Mouse (Mus musculus) layer of hippocampus, adult 2 months (tissue): ENCODE measurements around the gene H2-M10.6. TPM values are rescaled to one million over a fixed set of nuclear protein-coding genes. Genes with fewer than 3 reads are reported as not detected.
"Not testable (repeated sequence)": the region's sequence is repeated elsewhere in the genome, so short reads cannot be mapped to it uniquely, and the experiment has no call there.

Source experiments
- DNase-seq, 2 experiments: peaks; one replicate each; pipeline ENCODE4 v3.0.0; 2022; ENCODE audit warnings: low spot score in 2 of 2
- H3K27ac ChIP-seq: fragments of 200-600 bp; 2 replicates; pipeline ENCODE4 v1.8.1; 2022
- H3K4me3 ChIP-seq: fragments of 200-600 bp; 2 replicates; pipeline ENCODE4 v1.8.1; 2022; ENCODE audit warnings: mild to moderate bottlenecking
- CTCF ChIP-seq: fragments of 200-600 bp; conservative IDR thresholded peaks from 2 replicates; pipeline ENCODE4 v1.8.1; 2022; ENCODE audit warnings: antibody characterized with exemption, mild to moderate bottlenecking, moderate library complexity
- long read RNA-seq, 2 experiments: library from polyadenylated mRNA; stranded (forward); transcript quantifications; one replicate each; pipeline ENCODE4 v2.0.0; 2021; ENCODE audit warnings: borderline mapping rate in 2 of 2
- total RNA-seq, 2 experiments: library from RNA; stranded (reverse); gene quantifications; 2 replicates each; pipeline ENCODE4 v1.2.3; 2021

Gene H2-M10.6
- total RNA-seq = not detected
- long read RNA-seq, experiment 1 = 0 reads
- long read RNA-seq, experiment 2 = 0 reads

DNA sequence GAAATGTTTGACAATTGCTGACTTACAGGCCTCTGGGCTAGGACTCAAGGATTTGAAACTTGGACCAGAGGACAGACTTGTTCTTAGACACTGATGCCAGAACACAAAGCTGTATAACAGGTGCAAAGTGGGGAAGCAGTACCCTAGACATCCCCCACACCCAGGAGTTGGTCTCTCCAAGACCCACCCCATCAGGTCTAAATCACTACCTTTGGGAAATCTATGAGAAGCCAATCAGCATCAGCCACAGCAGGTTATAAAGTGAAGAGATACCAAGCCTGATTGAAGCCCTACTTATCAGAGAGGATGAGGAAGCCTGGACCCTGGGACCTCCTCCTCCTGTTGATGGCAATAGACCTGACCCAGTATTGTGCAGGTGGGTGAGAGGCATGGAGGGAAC, at the start of gene H2-M10.6:
Gene H2-M10.6 (plus strand): TSS at position 301 of the 400 bp plus-strand sequence.
- TF ChIP-seq CTCF = no peak
- Histone ChIP-seq H3K27ac (no peak within 1 kb of the TSS), H3K4me3 (no peak within 1 kb of the TSS)
- DNase-seq = no peak

DNA sequence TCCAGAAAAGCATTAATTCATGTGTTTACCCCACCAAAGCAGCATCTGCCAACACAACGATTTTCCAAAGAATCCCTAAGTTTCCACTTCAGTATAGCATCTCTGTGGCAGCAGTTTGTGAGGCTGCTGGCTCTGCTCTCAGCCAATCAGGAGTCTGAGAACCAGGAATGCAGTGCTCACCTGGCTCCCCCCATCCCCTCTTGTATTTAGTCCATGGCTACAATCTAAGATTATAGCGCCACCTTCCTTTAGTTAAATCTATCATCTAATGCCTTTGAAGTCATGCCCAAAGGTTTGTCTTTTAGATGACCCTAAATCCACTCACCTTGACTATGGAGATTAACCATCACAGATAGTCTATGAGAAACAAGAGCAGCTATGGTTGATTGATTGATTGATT, 48.2 kb upstream of the H2-M10.6 start:
- DNase-seq = no peak
- TF ChIP-seq CTCF = no peak
- Histone ChIP-seq H3K27ac (no peak overlapping the region), H3K4me3 (no peak overlapping the region)

DNA sequence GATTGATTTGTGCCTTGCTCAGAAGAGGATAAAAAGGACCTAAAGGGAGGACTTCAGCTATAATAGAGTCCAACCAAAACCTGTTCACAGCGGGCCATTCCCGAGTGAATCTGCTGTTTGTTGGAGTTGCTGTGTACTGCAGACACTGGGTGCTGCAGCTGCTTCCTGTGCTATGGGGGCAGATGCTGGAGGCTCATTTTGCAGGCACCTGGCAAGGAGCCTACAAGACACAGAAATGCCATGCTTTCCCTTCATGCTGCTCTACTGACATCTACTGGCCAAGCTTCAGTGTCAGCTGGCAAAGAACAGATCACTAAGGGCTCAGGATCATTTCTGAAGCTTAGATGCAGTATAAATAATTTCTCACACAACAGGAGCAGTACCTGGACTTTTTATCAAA, 47.7 kb upstream of the H2-M10.6 start:
- DNase-seq = peak; percentile 1 to 40
- H3K4me3 ChIP-seq, H3K27ac ChIP-seq: not testable (repeated sequence)
- TF ChIP-seq CTCF = peak; percentile 64

DNA sequence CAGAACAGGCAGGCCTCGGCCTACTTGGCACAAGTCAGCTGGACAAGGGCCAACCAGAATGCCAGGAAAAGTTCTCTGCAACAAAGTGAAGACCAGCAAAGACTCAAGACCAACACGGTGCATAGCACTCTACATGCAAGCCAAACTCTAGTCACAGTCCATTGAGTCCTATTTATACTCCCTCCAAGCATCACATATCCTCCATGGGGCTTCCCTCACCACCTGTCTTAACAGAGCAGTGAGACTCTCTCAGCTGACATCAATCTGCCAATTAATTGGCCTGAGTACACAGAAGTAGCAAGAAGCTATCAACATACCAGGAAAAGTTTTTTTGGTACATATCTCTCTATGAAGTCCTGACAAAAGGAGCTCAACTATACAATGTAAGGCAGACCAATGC, 46.6 kb upstream of the H2-M10.6 start:
- not testable (repeated sequence) for H3K27ac ChIP-seq, H3K4me3 ChIP-seq, DNase-seq

DNA sequence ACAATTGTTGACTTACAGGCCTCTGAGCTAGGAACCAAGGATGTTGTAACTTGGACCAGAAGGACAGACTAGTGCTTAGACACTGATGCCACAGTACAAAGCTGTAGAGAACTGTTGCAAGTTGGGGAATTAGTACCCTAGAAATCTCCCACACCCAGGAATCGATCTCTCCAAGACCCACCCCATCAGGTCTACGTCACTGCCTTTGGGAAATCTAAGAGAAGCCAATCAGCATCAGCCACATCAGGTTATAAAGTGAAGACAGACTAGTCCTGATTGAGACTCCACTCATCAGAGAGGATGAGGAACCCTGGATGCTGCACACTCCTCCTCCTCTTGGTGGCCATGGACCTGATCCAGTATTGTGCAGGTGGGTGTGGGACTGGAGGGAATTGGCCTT, 39.4 kb upstream of the H2-M10.6 start, which contains the start of gene H2-M10.5:
Gene H2-M10.5 (plus strand): TSS at position 301 of the 400 bp plus-strand sequence.
- DNase-seq, H3K27ac ChIP-seq, H3K4me3 ChIP-seq: not testable (repeated sequence)

DNA sequence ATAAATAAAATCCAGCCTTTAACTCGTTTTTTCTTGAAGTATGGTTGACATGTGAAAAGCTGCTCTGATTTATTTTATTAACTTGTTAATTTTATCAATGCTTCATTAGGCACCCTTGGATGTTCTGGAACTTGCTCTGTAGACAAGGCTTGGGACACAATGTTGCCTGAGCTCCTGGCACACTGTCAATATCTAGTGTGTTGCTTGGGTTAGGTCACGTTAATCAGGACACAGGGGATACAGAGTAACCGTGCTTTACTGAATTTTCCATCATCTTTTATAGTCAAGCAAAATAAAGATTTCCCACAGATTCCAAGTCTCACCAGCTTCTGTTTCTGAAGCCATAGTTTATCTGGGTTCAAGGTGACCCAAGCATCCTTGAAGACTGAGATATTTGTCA, 30.4 kb upstream of the H2-M10.6 start:
- DNase-seq = no peak
- TF ChIP-seq CTCF = no peak
- H3K27ac ChIP-seq = no peak overlapping the region
- no peak overlapping the region for H3K4me3 ChIP-seq

DNA sequence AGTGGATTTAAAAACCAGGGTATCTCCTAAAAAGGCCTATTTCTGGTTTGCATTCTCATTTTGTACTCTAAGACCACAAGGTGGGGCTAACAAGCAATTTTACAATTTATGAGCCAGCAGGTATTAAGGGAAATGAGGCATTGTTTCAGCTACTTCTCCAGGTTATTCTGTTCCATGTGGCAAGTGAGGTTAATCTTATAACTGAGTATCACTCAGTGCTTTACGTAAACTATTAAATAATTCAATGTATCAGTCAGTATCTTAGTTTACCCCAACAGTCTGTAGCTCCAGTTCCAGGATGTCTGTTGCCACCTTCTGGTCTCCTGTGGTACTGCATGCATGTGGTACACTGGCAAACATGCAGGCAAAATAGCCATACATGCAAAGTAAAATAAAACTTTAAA, 25.5 kb upstream of the H2-M10.6 start:
- H3K4me3 ChIP-seq, H3K27ac ChIP-seq: not testable (repeated sequence)
- peak; percentile 3 to 46 for DNase-seq
- TF ChIP-seq CTCF = peak; percentile 92

DNA sequence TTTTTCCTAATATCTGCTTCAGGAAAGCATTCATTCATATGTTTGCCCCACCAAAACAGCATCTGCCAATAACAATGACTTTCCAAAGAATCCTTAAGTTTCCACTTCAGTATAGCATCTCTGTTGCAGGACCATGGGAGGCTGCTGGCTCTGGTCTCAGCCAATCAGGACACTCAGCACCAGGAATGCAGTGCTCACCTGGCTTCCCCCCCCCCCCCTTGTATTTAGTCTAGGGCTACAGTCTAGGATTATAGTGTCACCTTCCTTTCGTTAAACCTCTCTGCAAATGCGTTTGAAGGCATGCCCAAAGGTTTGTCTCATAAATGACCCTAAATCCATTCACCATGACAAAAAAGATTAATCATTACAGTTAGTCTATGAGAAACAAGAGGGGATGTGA, 23.6 kb upstream of the H2-M10.6 start:
- TF ChIP-seq CTCF = no peak
- DNase-seq = no peak
- Histone ChIP-seq H3K4me3 (no peak overlapping the region), H3K27ac (no peak overlapping the region)

DNA sequence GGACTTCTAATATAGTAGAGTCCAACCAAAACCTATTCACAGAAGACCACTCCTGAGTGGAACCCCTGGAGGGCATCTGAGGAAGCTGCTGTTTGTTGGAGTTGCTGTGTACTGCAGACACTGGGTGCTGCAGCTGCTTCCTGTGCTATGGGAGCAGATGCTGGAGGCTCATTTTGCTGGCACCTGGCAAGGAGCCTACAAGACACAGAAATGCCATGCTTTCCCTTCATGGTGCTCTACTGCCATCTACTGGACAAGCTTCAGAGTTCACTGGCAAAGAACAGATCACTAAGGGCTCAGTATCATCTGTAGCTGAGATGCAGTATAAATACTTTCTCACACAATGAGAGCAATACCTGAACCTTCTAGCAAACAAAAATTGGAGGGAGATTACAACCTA, 23.2 kb upstream of the H2-M10.6 start:
- not testable (repeated sequence) for H3K4me3 ChIP-seq, H3K27ac ChIP-seq
- peak; percentile 73 to 79 for DNase-seq
- peak; percentile 92 for TF ChIP-seq CTCF

DNA sequence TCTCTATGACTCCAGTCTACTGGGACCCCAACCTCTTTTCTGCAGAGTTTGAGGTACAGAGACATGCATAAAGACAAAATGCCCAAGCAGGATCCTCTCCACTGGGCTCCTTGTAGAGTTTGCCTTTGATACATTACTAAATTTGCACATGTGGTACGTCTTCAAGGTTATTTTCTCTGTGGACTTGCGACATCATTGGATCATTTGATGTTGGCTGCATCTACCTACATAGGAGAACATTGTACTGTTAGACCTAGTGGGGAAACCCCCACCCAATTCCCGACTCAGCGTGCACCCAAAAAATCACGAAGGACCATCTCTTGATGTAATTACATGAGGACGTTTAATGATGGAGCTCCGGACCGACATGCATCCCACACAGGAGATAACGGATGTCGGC, 12.5 kb upstream of the H2-M10.6 start:
- Histone ChIP-seq H3K4me3 (no peak overlapping the region), H3K27ac (no peak overlapping the region)
- DNase-seq = no peak
- TF ChIP-seq CTCF = no peak

DNA sequence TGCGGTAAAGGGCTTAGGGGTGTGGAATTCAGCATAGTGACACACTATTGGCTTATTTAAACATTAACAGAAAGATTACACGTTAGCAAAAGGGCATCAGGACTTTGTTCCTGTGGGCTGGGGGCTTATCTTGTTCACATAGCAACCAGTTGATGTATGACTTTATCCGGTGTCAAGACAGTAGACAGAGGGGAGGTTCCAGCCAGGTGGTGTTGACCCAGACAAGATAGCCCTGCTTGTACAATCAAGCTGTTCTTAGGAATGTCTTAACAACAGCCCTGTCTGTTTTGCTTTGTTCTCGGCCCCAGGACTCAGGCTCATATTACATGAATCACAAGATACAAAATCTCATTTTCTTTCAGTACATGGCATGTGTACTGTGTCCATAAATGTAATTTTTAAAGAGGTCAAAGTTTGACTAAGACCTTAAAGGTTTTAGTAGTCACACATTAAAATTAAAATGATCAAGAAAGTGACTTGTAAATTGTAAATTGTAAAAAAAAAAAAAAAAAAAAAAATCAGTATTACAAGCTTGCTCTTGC, 12.0 kb upstream of the H2-M10.6 start:
- DNase-seq, H3K4me3 ChIP-seq, H3K27ac ChIP-seq: not testable (repeated sequence)

DNA sequence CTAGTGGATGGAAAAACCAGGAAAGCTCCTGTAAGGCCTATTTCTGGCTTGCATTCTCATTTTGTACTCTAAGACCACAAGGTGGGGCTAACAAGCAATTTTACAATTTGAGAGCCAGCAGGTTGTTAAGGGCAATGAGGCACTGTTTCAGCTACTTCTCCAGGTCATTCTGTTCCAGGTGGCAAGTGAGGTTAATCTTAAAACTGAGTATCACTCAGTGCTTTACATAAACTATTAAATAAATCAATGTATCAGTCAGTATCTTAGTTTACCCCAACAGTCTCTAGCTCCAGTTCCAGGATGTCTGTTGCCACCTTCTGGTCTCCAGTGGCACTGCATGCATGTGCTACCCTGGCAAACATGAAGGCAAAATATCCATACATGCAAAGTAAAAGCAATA, 12.0 kb downstream of the H2-M10.6 start:
- DNase-seq = peak; percentile 10 to 25
- H3K27ac ChIP-seq = no peak overlapping the region
- H3K4me3 ChIP-seq = no peak overlapping the region
- peak; percentile 86 for TF ChIP-seq CTCF

DNA sequence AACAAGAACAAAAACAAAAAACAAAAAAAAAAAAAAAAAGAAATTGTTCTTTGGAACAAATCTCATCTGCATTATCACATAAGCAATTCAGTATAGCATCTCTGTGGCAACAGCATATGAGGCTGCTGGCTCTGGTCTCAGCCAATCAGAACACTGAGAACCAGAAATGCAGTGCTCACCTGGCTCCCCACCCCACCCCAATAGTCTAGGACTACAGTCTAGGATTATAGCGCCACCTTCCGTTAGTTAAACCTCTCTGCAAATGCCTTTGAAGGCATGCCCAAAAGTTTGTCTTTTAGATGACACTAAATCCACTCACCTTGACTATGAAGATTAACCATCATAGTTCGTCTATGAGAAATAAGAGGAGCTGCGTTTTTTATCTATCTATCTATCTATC, 13.6 kb downstream of the H2-M10.6 start:
- TF ChIP-seq CTCF = no peak; the same call in 1 of the 2 replicates
- no peak overlapping the region for H3K27ac ChIP-seq
- no peak for DNase-seq
- peak overlapping the region; percentile 27; the same call in 1 of the 2 replicates for H3K4me3 ChIP-seq

DNA sequence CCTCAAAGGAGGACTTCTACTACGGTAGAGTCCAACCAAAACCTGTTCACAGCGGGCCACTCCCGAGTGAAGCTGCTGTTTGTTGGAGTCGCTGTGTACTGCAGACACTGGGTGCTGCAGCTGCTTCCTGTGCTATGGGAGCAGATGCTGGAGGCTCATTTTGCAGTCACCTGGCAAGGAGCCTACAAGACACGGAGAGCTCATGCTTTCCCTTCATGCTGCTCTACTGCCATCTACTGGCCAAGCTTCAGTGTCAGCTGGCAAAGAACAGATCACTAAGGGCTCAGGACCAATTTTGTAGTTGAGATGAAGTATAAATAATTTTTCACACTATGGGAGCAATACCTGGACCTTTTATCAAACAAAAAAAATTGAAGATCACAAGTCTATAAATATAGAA, 14.0 kb downstream of the H2-M10.6 start:
- peak; percentile 82 to 84 for DNase-seq
- H3K27ac ChIP-seq = not testable (repeated sequence)
- peak overlapping the region; percentile 27; the same call in 1 of the 2 replicates for H3K4me3 ChIP-seq
- TF ChIP-seq CTCF = peak; percentile 82

DNA sequence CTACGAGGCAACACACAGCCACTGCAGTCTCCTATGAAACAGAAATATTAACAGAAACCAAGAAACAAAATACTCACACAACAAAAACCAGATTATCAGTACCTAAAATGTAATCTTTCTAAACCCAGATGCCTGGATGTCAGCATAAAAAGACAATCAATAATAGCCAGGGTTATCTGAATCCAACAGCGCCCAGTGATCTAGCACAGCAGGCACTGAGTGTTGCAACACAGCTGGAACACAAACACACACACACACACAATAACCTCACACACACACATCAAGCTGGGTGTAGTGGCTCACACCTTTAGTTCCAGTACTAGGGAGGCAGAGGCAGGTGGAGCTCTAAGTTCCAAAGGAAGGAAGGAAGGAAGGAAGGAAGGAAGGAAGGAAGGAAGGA, 16.5 kb downstream of the H2-M10.6 start:
- TF ChIP-seq CTCF = no peak
- no peak overlapping the region for H3K4me3 ChIP-seq
- no peak for DNase-seq
- H3K27ac ChIP-seq = no peak overlapping the region
